ENCODE assay signal across 20 mouse cellular contexts in genomic region chr19:4118350-4118749, GRCm38 (mm10). TPM values are rescaled to one million over a fixed set of nuclear protein-coding genes. Genes with fewer than 3 reads are reported as not detected.
"Had no signal": no experiment of that assay in that cellular context is flagged by ENCODE, and none has a peak within 500 bp of the region (broad histone marks: within the 10 kb centered on the region; RNA-seq: fewer than 3 reads in every experiment).

No protein-coding gene starts in this region.

- H3K4me3 ChIP-seq: midbrain, embryonic 10.5 days; midbrain, embryonic 12.5 days; myocyte; neural tube, embryonic 12.5 days; stomach, embryonic 15.5 days had no signal

- H3K27ac ChIP-seq: liver, embryonic 14.5 days; midbrain, embryonic 10.5 days; midbrain, embryonic 12.5 days; neural tube, embryonic 12.5 days; stomach, embryonic 15.5 days; stomach, postnatal 0 days had no signal

- DNase-seq: lung, adult 18-20 months; lung, embryonic 14.5 days; lung, postnatal 10 days; lung, postnatal 4 days; midbrain, embryonic 14.5 days; right cerebral cortex, postnatal 14 days; spleen, adult 18-20 months; thymus, postnatal 25 days; thymus, postnatal 4 days had no signal

- H3K9ac ChIP-seq: liver, embryonic 14.5 days; lung, embryonic 14.5 days; midbrain, embryonic 12.5 days; neural tube, embryonic 12.5 days; stomach, embryonic 15.5 days had no signal

- H3K9me3 ChIP-seq: midbrain, embryonic 10.5 days; midbrain, embryonic 12.5 days; neural tube, embryonic 12.5 days; stomach, embryonic 15.5 days had no signal

- H3K27me3 ChIP-seq: neural tube, embryonic 12.5 days; stomach, embryonic 15.5 days had no signal

RNA-seq across cellular contexts. Expression of gene Gpr152, which starts 21.2 kb away (rescaled TPM):
- total RNA-seq: megakaryocyte, adult 5-6 weeks; megakaryocyte-erythroid progenitor cell, adult 5-6 weeks had no signal
- polyA plus RNA-seq: liver, embryonic 14.5 days; lung, embryonic 14.5 days; lung, embryonic 16.5 days; midbrain, embryonic 10.5 days; midbrain, embryonic 12.5 days; midbrain, embryonic 14.5 days; myocyte; neural tube, embryonic 12.5 days; neural tube, embryonic 14.5 days; stomach, embryonic 15.5 days; stomach, postnatal 0 days had no signal

RNA-seq across cellular contexts. Expression of gene Cabp4, which starts 25.5 kb away (rescaled TPM):
- polyA plus RNA-seq: lung, embryonic 16.5 days; midbrain, embryonic 10.5 days; stomach, postnatal 0 days had no signal
